Mouse (Mus musculus) liver, adult 2 months (tissue): ENCODE results near the gene Rbm34.

Source experiments
- CTCF ChIP-seq: fragments of 200-500 bp; IDR thresholded peaks from 2 replicates; pipeline ENCODE4 v1.5.1; 2011; ENCODE audit warnings: low read depth, low read length, control low read depth
- POLR2A ChIP-seq: fragments of 200-500 bp; IDR thresholded peaks from 2 replicates; pipeline ENCODE4 v1.6.1; 2011; ENCODE audit warnings: low read length, control low read depth; ENCODE audit not compliant: insufficient read depth; ENCODE audit errors: extremely low read depth

DNA sequence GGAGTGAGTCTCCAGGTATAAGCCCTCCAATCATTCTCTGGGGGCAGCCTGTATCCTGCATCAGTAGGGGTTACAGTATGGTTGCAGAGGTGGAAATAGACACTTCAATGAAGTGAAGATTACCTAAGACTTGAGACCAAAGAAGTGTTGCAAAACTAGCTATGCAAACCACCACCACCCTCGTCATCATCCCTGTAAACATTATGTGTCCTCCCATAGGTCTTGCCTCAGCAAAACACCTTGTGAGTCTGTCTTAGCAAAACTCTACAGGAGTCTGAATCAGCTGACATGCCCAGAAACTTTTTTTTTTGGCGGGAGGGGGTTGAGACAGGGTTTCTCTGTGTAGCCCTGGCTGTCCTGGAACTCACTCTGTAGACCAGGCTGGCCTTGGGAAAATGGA, 1.8 kb upstream of the Rbm34 start:
- no peak for TF ChIP-seq POLR2A
- TF ChIP-seq CTCF, result no peak
